Mouse (Mus musculus) urinary bladder, postnatal 10 days (tissue): Measurements from ENCODE around the gene Bmyc.
"Not testable (repeated sequence)": the region's sequence is repeated elsewhere in the genome, so short reads cannot be mapped to it uniquely, and the experiment has no call there.

Experiments used
- DNase-seq: peaks from one replicate; pipeline ENCODE4 v3.0.0; 2022; ENCODE audit warnings: low spot score

Gene Bmyc

GRCm38 (mm10) chr2:25706643-25707481 is at the start of gene Bmyc:
TSS of gene Bmyc (plus strand) at chr2:25706739.
- no peak for DNase-seq

GRCm38 (mm10) chr2:25657246-25657645 is 49.3 kb upstream of the Bmyc start:
- DNase-seq, result no peak

GRCm38 (mm10) chr2:25657652-25658051 is 48.9 kb upstream of the Bmyc start, which contains the start of gene Lcn5:
TSS of gene Lcn5 (plus strand) at chr2:25657952.
- DNase-seq, result no peak

GRCm38 (mm10) chr2:25660279-25660678 is 46.3 kb upstream of the Bmyc start:
- DNase-seq, result no peak

GRCm38 (mm10) chr2:25661245-25661970 is 45.1 kb upstream of the Bmyc start:
- DNase-seq, result no peak

- no peak for DNase-seq
Measured at GRCm38 (mm10) chr2:25663511-25663910, 43.0 kb upstream of the Bmyc start.

- no peak for DNase-seq
Measured at GRCm38 (mm10) chr2:25664125-25664524, 42.4 kb upstream of the Bmyc start.

GRCm38 (mm10) chr2:25666516-25666915 is 40.0 kb upstream of the Bmyc start:
- no peak for DNase-seq

- DNase-seq, result no peak
Measured at GRCm38 (mm10) chr2:25676486-25676885, 30.1 kb upstream of the Bmyc start, which contains the start of gene Lcn6. TSS of gene Lcn6 (plus strand) at chr2:25676786.

GRCm38 (mm10) chr2:25679559-25679958 is 27.0 kb upstream of the Bmyc start:
- no peak for DNase-seq

GRCm38 (mm10) chr2:25682426-25682825 is 24.1 kb upstream of the Bmyc start, which contains the start of gene Lcn10:
TSS of gene Lcn10 (plus strand) at chr2:25682726.
- DNase-seq, result no peak

- no peak for DNase-seq
Measured at GRCm38 (mm10) chr2:25686941-25687340, 19.6 kb upstream of the Bmyc start.

- no peak for DNase-seq
Measured at GRCm38 (mm10) chr2:25694605-25695004, 11.9 kb upstream of the Bmyc start.

- DNase-seq, result no peak
Measured at GRCm38 (mm10) chr2:25696951-25697350, 9.6 kb upstream of the Bmyc start.

GRCm38 (mm10) chr2:25698696-25699095 is 7.8 kb upstream of the Bmyc start:
- DNase-seq, result no peak

- DNase-seq, result not testable (repeated sequence)
Measured at GRCm38 (mm10) chr2:25699743-25700142, 6.8 kb upstream of the Bmyc start, which contains the start of gene Obp2a. TSS of gene Obp2a (plus strand) at chr2:25700043.

- DNase-seq, result no peak
Measured at GRCm38 (mm10) chr2:25701001-25701400, 5.5 kb upstream of the Bmyc start.

GRCm38 (mm10) chr2:25703706-25704105 is 2.8 kb upstream of the Bmyc start:
- DNase-seq, result no peak

- DNase-seq, result no peak
Measured at GRCm38 (mm10) chr2:25708121-25708520, 1.6 kb downstream of the Bmyc start.

GRCm38 (mm10) chr2:25709056-25709455 is 2.5 kb downstream of the Bmyc start:
- not testable (repeated sequence) for DNase-seq

- DNase-seq, result not testable (repeated sequence)
Measured at GRCm38 (mm10) chr2:25709791-25710190, 3.3 kb downstream of the Bmyc start.

GRCm38 (mm10) chr2:25711641-25712040 is 5.1 kb downstream of the Bmyc start:
- not testable (repeated sequence) for DNase-seq

- no peak for DNase-seq
Measured at GRCm38 (mm10) chr2:25717222-25717621, 10.7 kb downstream of the Bmyc start.
